Mouse (Mus musculus) c-Kit-positive CD71-positive TER-119-positive erythroid progenitor cells, embryonic 14.5 days (primary cell): ENCODE data around the gene Rab3c.

Experiments used
- DNase-seq: peaks from one replicate; pipeline ENCODE4 v3.0.0-alpha.2; 2013; ENCODE audit warnings: low spot score

The Rab3c gene

GRCm38 (mm10) chr13:110190039-110190438 is 90.8 kb downstream of the Rab3c start:
- DNase-seq = no peak

DNA sequence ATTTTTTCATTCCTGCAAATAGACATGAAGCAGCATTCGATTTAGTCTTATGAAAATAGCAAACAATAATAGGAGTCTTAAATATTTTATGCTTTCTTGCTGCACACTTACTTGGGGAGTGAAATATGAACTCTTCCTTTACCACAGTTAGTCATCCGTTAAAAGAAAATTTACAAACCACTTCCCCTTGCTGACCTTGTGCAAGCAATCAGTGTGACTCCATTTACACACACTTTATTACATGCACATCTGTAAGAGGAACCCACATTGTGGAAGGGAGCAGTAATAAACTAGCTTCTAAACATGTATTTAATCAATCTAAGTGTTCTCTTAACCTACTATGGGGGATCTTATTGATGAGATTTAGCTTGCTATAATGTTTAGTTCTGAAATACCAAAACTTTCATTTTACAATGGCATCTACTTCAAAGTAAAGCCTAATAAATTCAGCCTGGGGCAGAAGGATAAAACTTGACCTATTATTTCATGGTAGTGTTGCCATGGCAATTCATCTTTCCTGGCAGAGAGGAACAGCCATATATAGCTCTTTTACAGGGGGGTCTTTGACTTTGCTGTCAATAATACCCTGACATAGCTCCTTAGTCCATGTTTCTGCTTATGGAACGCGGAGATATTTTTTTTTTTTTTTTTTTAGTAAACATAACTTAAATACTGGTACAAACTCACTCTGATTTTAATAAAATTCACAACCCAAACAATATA is 95.7 kb downstream of the Rab3c start:
- DNase-seq = no peak

- no peak for DNase-seq
Measured at GRCm38 (mm10) chr13:110175651-110176050, 105.1 kb downstream of the Rab3c start.

DNA sequence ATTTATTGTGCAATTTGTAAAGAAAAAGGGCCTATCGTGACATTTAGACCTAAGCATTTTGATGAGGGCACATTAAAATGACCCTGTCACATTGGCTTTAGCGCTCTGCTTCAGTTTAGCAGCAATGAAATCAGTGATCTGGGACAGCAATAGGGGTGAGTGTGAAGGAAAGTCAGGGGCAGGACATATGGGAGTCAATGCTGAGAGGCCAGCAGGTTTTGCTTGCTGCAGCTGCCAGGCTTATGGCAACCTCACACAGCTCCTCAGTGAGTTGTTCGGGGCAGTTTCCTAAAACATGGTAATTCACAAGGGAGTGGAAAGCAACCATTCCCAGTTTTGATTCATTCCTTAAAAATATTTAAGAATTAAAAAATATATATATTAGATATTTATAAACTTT is 111.1 kb downstream of the Rab3c start:
- DNase-seq = no peak

- DNase-seq = no peak
Measured at GRCm38 (mm10) chr13:110169152-110169551, 111.6 kb downstream of the Rab3c start.

GRCm38 (mm10) chr13:110168570-110168969 is 112.2 kb downstream of the Rab3c start:
- no peak for DNase-seq

DNA sequence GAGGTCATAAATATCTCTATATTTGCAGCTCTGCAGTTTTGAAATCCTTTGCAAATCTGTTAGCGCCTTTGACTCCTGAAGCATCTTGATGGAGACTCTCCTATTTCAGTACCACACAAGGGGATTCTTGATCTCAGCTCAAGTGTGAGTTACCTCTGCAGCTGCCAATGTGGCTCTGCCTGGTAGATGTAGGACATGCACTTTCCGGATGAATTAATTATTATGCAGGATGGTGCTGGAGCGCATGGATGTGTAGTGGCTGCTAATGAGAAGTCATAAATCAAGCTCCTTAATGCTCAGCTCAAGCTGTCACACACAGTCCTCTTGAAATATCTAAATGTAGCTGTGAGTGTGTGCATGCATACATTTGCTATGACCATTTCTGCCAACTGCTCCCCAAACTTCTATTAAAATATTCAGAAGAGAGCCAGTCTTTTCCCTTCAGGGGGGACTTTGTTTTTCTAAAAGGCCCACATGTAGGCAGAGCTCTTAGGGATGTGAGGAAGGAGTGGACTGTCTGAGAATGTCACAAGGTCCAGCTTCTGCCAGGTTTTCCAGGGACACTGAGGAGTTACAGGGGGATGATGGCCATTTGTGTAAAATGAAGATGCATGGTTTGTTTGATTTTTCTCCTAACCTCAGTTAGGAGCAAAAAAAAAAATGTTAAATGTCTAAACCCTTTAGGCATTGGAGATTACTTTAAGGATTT is 114.0 kb downstream of the Rab3c start:
- no peak for DNase-seq

DNA sequence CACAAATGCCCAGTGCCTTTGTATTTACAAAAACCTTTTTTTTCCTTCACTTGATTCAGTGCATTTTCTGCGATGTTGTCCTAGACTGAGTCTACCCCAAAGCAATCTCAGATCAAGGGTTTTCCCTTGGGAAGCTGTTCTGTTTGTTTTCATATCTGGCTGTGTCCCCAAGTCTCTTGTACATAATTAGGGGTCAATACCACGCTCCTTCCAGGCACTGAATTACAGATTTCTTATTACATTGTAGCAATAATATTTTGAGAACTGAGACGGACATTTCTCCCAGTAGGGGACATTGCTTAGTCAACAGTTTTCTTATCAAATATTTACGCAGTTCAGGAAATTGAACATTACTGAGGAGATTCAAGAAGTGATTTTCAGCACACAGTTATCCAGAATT is 120.8 kb downstream of the Rab3c start:
- no peak for DNase-seq

- DNase-seq = no peak
Measured at GRCm38 (mm10) chr13:110158588-110159519, 121.9 kb downstream of the Rab3c start.

DNA sequence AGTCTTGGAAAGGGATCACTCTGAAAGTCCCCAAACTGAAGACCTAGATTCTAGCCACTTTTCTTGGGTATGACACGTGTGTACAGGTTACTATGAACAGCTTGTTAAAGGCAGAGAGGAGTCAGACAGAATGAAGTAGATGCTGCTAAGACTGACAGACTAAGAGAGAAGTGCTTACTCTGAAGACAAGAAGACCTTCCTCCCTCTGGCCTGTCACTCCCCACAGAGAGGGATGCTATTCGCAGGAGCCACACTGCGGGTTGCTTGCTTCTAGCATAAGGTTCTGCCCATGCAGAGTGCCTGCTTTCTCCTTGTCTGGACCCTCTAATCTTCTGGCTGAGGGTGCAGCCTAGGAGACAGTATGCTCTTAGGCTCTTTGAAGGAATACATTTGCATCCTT is 135.3 kb downstream of the Rab3c start:
- DNase-seq = no peak

DNA sequence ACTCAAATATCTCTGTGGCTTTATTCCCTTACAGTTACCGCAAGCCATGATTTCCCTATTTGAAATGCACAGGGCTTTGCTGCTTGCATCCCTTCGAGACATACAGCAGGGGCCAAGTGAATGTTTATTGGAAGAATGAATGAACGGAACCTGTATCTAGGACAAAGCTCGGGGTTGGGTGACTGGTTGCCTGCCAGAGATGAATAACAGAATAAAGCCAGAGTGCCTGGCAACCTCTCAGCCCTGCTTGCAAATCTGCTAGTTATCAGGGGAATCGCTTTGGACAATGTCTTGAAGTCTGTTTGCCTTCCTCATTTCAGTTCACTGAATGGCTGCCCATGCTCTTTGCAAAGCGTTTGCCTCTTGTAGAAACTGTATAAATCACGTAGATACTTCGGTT is 135.8 kb downstream of the Rab3c start:
- no peak for DNase-seq

DNA sequence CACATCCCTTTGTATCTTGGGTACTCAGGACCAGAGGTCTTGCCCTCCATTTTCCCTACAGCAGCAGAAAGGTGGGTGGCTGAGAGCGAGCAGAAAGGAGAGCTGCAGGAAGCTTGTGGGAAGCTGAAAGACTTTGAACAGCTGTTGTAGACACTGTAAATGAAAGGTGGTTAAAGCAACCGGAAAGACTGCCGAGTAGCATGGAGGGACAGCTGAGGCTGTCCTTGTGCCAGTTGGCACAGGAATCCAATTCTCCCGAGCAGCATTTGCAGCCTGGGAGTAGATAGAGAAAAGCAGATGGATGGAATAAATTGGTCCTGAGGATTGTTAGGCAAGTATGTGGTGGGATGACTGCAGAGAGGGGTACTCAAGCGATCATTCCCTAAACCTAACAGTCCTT is 141.5 kb downstream of the Rab3c start:
- no peak for DNase-seq

DNA sequence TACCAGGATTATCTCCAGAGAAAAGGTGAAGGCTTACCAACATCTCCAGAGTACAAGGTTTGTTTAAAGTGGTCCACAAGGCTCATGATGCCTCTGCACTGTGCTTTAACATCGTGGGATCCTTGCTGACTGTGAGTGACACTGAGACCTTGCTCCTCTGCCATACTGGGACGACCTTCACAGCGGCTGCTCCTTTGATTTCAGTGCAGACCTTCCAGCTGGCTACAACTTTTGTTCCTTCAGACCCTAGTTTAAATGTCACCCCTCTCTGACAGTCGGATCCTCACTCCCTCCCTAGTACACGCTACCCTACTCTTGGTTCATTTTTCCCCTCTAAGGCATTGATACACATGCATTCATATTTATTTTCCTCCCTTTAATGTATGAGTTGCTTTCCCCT is 142.2 kb downstream of the Rab3c start:
- DNase-seq = no peak

DNA sequence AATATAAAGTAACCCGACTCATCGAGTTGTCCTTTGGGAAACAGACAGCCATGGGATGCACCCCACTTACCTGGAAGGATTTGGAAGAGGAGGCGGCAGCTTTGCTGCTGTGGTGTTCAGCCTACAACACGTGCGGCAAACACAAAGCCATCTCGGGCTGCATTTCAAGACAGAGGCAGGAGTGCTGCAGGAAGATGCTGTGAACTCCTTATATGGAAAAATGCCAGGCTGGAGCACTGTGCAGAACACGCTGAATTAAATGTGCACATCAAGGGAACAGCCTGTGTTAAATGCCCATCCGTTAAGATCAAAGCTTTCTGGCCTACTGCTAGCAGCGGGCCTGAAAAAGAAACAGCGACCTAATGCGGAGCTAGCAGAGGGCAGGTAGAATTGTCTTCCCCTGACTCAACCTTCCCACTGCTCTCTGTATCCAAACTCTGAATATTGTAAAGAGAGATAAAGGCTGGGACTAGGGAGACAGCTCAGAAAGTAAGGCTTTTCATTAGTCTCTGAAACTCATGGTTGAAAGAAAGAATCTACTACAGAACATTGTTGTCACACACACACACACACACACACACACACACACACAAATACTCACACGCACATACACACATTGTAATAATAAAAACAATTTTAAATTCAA is 153.1 kb downstream of the Rab3c start:
- DNase-seq = no peak

DNA sequence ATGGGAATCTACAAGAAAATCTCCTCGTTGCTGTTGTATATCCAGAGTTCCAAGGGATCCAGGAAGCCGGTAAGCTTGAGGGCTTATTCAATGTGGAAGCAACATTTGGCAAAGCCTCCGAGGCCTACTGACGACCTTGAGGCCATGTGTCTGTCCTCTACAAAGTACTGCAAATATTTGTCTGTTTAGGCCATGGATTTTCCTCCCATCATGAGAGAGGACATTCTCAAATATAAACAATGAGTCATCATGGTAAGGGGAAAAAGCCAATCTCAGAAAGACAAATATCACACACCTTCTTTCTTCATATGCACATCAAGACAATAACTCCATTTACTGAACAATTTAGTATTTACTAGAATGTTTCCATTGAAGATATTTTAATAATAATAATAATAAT is 158.0 kb downstream of the Rab3c start:
- DNase-seq = no peak

- DNase-seq = no peak
Measured at GRCm38 (mm10) chr13:110116892-110117291, 163.9 kb downstream of the Rab3c start.

GRCm38 (mm10) chr13:110116316-110116715 is 164.5 kb downstream of the Rab3c start:
- no peak for DNase-seq

- DNase-seq = no peak
Measured at GRCm38 (mm10) chr13:110114870-110115645, 165.7 kb downstream of the Rab3c start.

- DNase-seq = no peak
Measured at GRCm38 (mm10) chr13:110113711-110114110, 167.1 kb downstream of the Rab3c start.

GRCm38 (mm10) chr13:110097424-110098050 is 183.3 kb downstream of the Rab3c start:
- DNase-seq = no peak

- DNase-seq = no peak
Measured at GRCm38 (mm10) chr13:110094998-110095397, 185.8 kb downstream of the Rab3c start.
